Mouse (Mus musculus) liver, embryonic 16.5 days (tissue): ENCODE data around the gene Cdc5l. TPM values are rescaled to one million over a fixed set of nuclear protein-coding genes. Genes with fewer than 3 reads are reported as not detected.

Source experiments
- ATAC-seq: fragments of 200-750 bp; cut with Nextera tagmentation; 2 replicates; pipeline ENCODE4 v1.8.0; 2017; ENCODE audit warnings: low read depth, mild to moderate bottlenecking, moderate number of reproducible peaks, moderate library complexity
- H3K27ac ChIP-seq: fragments of 300-500 bp; sonication (generic); 2 replicates; pipeline ENCODE4 v1.5.1; 2014; ENCODE audit warnings: mild to moderate bottlenecking, low read length
- H3K27me3 ChIP-seq: fragments of 300-500 bp; sonication (generic); 2 replicates; pipeline ENCODE4 v1.6.1; 2014; ENCODE audit warnings: low read depth, low read length, mixed read lengths; ENCODE audit not compliant: control insufficient read depth, insufficient read depth
- H3K36me3 ChIP-seq: fragments of 300-500 bp; sonication (generic); 2 replicates; pipeline ENCODE4 v1.6.1; 2014; ENCODE audit warnings: mild to moderate bottlenecking; ENCODE audit not compliant: control insufficient read depth, insufficient read depth
- H3K4me1 ChIP-seq: fragments of 300-500 bp; sonication (generic); 2 replicates; pipeline ENCODE4 v1.6.1; 2014; ENCODE audit warnings: low read depth, low read length, mixed read lengths; ENCODE audit not compliant: control insufficient read depth
- H3K4me2 ChIP-seq: fragments of 300-500 bp; sonication (generic); 2 replicates; pipeline ENCODE4 v1.6.1; 2014; ENCODE audit warnings: low read depth, low read length, mixed read lengths
- H3K4me3 ChIP-seq: fragments of 300-500 bp; sonication (generic); 2 replicates; pipeline ENCODE4 v1.5.1; 2014; ENCODE audit warnings: low read depth, mild to moderate bottlenecking, low read length
- H3K9ac ChIP-seq: fragments of 300-500 bp; sonication (generic); 2 replicates; pipeline ENCODE4 v1.6.1; 2014; ENCODE audit warnings: low read depth, low read length
- H3K9me3 ChIP-seq: fragments of 300-500 bp; sonication (generic); replicated peaks from 2 replicates; pipeline ENCODE4 v1.6.1; 2016; ENCODE audit warnings: low read length; ENCODE audit not compliant: control insufficient read depth
- WGBS: fragments of 180-500 bp; shearing (Covaris S2); extraction: QIAGEN DNeasy Blood & Tissue Kit; methylation state at CpG from one replicate; pipeline ENCODE4 v1.1.7; 2014; ENCODE audit not compliant: insufficient replicate concordance; 5-methylcytosine and 5-hydroxymethylcytosine counted together
- polyA plus RNA-seq: library from polyadenylated mRNA; unstranded; fragments of >200 nt; fragmentation: Nextera tagmentation; extraction: Ambion mirVana; gene quantifications from 2 replicates; pipeline ENCODE4 v1.2.1, GENCODE M21; 2015

Cdc5l gene
- polyA plus RNA-seq, 1 experiment from 2014 or later = 25.6 TPM

DNA sequence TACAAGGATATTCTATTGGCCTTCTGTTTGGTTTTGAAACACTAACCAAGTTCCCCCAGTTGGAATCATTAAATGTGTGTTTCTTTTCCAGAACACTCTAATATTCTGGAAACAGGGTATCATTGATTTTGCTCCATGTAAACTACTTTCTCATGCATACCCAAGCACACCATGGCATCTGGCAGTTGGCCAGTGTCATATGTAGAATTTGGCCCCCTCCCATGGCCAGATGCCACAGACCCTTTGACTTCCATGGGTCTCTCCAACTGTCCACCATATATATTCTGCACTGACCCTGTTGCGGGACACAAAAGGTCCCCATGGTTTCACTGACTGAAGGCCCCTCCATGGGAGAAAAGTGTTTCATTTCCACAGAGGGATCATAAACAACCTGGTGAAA lies 18.7 kb upstream of the Cdc5l start:
- H3K9me3 ChIP-seq = no peaks in the 10 kb centered on the region
- no peak overlapping the region for H3K4me2 ChIP-seq
- no peak overlapping the region for H3K4me3 ChIP-seq
- no peaks in the 10 kb centered on the region for H3K4me1 ChIP-seq
- no peaks in the 10 kb centered on the region for H3K27me3 ChIP-seq
- no peak overlapping the region for H3K27ac ChIP-seq
- H3K9ac ChIP-seq = no peak overlapping the region
- ATAC-seq = no peak
- 90% methylated on average over 1 of the region's 1 CpGs for WGBS
- no peaks in the 10 kb centered on the region for H3K36me3 ChIP-seq

DNA sequence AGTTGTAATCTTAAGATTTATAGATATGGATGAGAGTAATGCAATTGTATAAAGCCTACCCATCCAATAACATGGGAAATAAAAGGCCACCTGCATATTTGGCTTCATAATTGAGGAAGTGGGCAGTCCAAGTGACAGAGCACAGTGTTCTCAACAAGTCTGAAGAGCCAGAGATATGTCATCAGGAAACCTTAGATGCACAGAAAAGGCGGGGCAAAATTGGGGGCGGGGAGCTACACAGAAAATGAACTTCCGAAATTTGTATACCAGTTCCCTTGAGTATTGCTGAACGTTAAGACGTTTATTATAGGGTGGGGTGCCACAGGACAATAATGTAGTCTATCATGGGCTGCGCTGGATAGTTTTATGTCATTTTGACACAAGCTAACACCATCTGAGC lies 16.6 kb upstream of the Cdc5l start:
- no peaks in the 10 kb centered on the region for H3K27me3 ChIP-seq
- H3K4me2 ChIP-seq = no peak overlapping the region
- ATAC-seq = no peak
- H3K9ac ChIP-seq = no peak overlapping the region
- no peaks in the 10 kb centered on the region for H3K4me1 ChIP-seq
- no peak overlapping the region for H3K4me3 ChIP-seq
- WGBS = 58% methylated on average over 6 of the region's 6 CpGs
- H3K36me3 ChIP-seq = no peaks in the 10 kb centered on the region
- H3K9me3 ChIP-seq = no peaks in the 10 kb centered on the region
- no peak overlapping the region for H3K27ac ChIP-seq

DNA sequence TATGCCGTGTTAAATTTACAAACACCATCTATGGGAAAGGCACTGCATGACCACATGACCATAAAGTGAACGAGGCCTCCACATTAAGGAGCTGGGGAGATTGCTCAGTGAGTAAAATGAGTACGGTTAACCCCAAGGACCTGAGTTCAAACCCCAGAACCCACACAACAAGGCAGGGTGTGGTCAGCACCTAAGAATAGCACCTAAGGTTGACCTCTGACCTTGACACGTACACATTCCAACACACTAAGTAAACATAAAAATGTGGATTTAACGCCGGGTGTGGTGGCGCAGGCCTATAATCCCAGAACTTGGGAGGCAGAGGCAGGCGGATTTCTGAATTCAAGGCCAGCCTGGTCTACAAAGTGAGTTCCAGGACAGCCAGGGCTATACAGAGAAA lies 16.0 kb upstream of the Cdc5l start:
- no peak overlapping the region for H3K4me3 ChIP-seq
- no peak overlapping the region for H3K27ac ChIP-seq
- no peak for ATAC-seq
- H3K4me2 ChIP-seq = no peak overlapping the region
- no peak overlapping the region for H3K9ac ChIP-seq
- no peaks in the 10 kb centered on the region for H3K36me3 ChIP-seq
- 72% methylated on average over 8 of the region's 8 CpGs for WGBS
- no peaks in the 10 kb centered on the region for H3K27me3 ChIP-seq
- H3K4me1 ChIP-seq = no peaks in the 10 kb centered on the region
- H3K9me3 ChIP-seq = no peaks in the 10 kb centered on the region

DNA sequence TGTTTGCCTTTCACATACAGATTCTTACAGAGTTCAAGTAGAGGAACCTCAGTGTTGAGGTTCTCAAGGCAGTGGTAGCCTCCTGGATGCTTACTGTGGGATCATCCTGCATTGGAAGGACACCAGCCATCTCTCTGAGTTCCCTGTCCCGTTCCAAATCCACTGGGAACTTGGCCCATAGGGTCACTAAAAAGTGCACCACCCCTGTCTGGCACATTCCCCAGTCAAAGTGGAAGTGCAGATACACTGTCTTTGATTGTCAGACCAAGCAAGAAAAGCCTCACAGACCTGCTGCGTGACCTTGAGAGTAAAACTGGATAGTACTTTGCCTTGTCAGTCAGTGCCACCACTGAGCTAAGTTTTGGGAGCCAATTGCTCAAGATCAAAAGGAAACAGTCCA lies 13.5 kb upstream of the Cdc5l start:
- Histone ChIP-seq H3K4me3 (no peak overlapping the region), H3K27ac (no peak overlapping the region), H3K36me3 (no peaks in the 10 kb centered on the region), H3K9ac (no peak overlapping the region), H3K27me3 (no peaks in the 10 kb centered on the region), H3K4me1 (no peaks in the 10 kb centered on the region), H3K4me2 (no peak overlapping the region), H3K9me3 (no peaks in the 10 kb centered on the region)
- ATAC-seq = no peak
- WGBS = 67% methylated on average over 2 of the region's 2 CpGs

DNA sequence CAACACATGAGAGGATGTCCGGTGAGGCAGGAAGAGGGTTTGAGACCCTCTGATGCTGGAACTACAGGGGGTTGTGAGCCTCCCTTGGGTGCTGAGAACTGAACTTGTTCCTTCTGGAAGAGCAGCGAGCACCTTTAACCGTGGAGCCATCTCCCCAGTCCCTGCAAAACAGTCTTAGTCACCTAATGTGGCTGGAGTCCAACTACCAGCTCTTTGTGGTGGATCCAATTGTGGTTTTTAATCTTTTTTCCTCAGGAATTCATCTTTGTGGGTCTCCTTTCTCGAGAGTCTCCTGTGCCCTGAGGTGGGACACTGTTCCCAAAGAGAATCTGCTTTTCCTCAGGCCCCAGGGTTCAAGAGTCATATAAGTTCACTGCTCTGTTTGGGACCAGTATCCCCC lies 12.4 kb upstream of the Cdc5l start:
- Histone ChIP-seq H3K4me2 (no peak overlapping the region), H3K4me1 (no peaks in the 10 kb centered on the region), H3K27ac (no peak overlapping the region), H3K36me3 (no peaks in the 10 kb centered on the region), H3K27me3 (no peaks in the 10 kb centered on the region), H3K9ac (no peak overlapping the region), H3K9me3 (no peaks in the 10 kb centered on the region), H3K4me3 (no peak overlapping the region)
- WGBS = 63% methylated on average over 4 of the region's 4 CpGs
- ATAC-seq = no peak

DNA sequence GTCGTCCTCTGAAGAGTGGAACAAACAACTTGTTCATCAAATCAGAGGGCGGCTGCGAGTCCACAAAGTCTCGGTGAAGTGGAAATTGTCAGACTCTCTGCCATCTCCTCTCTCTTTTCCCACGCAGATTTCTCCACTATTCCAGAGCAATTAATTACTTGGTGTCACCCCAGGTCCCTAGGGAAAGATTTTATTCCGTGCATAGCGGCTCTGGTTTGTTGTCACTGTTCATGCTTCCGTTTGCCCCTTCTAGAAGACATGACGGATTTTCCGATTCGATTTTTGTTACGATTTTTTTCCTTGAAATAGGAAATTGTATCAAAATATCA lies 689 bp upstream of the Cdc5l start:
- Histone ChIP-seq H3K9me3 (no peaks in the 10 kb centered on the region), H3K36me3 (no peaks in the 10 kb centered on the region), H3K4me3 (peak overlapping the region; percentile 89), H3K27me3 (no peaks in the 10 kb centered on the region), H3K4me2 (peak overlapping the region; percentile 63), H3K9ac (peak overlapping the region; percentile 90), H3K4me1 (peaks cover 10% of the 10 kb centered on the region), H3K27ac (peak overlapping the region; percentile 97)
- ATAC-seq = no peak
- 5% methylated on average over 12 of the region's 12 CpGs for WGBS

DNA sequence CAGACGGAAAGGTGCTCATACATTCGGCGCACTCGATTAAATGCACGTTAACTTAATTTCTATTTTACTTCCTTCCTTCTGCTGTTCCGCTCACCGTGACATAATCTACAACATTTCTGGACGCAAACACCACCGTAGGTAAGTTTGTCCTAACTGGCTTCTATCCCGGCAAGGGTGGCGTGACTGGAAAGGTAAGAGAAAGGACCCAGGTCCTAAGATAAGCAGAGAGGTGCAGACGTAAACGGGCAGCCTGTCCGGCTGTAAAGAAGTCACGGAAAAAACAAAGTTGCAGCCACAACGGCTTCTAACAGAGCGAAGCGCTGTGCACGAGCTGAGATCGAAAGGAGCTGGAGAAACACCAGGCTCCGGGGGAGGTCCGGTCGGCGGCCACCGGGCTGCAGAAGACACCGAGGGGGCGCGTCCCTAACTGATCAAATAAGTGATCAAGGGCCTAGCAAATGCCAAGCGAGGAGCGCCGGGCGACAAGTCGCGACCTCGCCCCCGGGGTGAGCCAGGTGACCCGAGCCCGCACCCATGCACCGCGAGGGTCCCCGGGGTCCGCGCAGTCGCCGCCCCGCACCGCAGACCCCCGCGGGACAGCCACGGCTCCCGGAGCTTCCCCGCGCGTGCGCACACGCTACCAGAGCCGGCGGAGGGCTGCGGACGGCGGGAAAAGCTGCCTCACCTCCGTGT lies 685 bp downstream of the Cdc5l start:
- H3K36me3 ChIP-seq = peaks cover under 1% of the 10 kb centered on the region; the same call in 1 of the 2 replicates
- peaks cover 10% of the 10 kb centered on the region for H3K4me1 ChIP-seq
- no peaks in the 10 kb centered on the region for H3K27me3 ChIP-seq
- peak overlapping the region; percentile 90 for H3K9ac ChIP-seq
- H3K4me2 ChIP-seq = peak overlapping the region; percentile 63
- peak overlapping the region; percentile 89 for H3K4me3 ChIP-seq
- peak overlapping the region; percentile 97 for H3K27ac ChIP-seq
- no peaks in the 10 kb centered on the region for H3K9me3 ChIP-seq
- peak; percentile 47 for ATAC-seq
- under 1% methylated on average over 57 of the region's 62 CpGs for WGBS

DNA sequence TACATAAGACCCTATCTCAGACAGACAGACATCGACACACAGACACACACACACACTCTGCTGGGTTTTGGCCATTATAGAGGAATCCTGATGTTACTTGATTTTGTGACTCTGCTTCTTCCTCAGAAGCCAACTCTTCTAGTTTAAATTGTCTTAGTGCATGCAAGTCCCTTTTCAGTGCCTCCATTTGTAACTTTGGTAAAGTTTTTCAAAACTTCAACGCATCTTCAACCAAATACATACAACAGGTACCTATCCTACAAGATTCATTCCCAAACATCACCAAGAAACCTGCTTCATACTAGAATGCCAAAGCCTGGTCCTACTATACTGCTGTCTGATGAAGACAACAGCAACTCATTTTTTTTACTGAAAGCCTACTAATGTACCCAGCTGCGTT lies 1.5 kb downstream of the Cdc5l start:
- Histone ChIP-seq H3K4me1 (peaks cover 10% of the 10 kb centered on the region), H3K36me3 (peaks cover 7% of the 10 kb centered on the region; the same call in 1 of the 2 replicates), H3K9ac (peak overlapping the region; percentile 90), H3K27ac (no peak overlapping the region), H3K27me3 (no peaks in the 10 kb centered on the region), H3K4me3 (peak overlapping the region; percentile 89), H3K4me2 (peak overlapping the region; percentile 63), H3K9me3 (no peaks in the 10 kb centered on the region)
- ATAC-seq = no peak
- 57% methylated on average over 3 of the region's 3 CpGs for whole genome bisulfite sequencing

DNA sequence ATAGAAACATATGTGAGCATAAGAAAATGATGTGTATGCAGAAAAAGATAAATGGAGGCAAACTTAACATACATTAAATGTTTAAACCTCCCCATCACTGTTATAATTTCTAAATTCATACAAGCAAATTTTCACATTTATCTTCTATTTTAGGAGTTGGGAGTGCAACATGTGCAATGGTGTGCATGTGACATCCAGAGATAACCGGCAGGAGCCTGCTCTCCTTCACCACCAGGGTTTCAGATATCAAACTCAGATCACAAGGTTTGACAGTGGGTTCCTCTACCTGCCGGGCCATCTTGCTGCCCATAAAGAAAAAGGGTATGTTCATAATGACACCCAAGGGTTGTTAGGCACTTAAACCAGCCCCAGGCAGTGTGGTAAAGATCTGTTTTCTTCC lies 16.1 kb downstream of the Cdc5l start:
- Histone ChIP-seq H3K4me1 (peaks cover 3% of the 10 kb centered on the region; the same call in 1 of the 2 replicates), H3K9me3 (no peaks in the 10 kb centered on the region), H3K9ac (no peak overlapping the region), H3K36me3 (peaks cover 39% of the 10 kb centered on the region), H3K27ac (no peak overlapping the region), H3K4me2 (no peak overlapping the region), H3K4me3 (no peak overlapping the region), H3K27me3 (no peaks in the 10 kb centered on the region)
- 27% methylated on average over 2 of the region's 2 CpGs for WGBS
- peak; percentile 58; the same call in 1 of the 2 replicates for ATAC-seq
